15 mouse cellular contexts compared by ENCODE assay signal in the genomic region with DNA sequence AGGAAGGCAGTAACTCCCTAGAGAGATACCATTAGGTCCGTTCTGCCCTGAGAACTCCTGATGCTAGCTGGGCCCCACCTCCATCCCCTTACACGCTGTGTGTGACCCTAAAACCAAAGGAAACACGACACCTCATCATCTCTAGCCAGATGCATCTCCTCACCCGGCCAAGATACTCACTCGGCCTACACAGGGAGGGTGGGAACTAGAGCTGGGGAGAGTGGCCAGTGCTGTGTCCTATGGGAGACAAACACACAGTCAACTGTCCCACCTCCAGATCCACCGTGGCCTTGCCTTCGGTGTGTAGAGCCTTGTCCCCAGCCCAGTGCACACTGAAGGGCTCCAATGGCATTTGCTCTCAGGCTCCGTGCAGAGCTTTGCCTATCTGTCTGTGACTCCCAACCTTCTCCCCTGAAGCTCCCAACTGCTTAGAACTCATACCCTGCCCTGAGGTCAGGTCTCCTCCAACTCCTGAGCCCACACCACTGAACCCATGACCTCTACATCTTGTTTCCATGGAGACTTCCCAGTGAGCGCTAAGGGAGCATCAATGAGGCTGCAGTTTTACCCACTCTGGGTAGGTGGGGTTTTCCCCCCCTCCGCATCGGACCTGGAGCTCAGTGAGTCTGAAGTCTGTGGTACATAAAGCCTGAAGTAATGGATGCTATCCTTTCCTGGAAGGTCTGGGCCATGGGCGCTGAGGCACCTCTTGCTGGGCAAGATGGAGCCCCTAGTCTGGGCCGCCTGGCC.
"Had no signal": no experiment of that assay in that cellular context is flagged by ENCODE, and none has a peak within 500 bp of the region (broad histone marks: within the 10 kb centered on the region; RNA-seq: fewer than 3 reads in every experiment).

No protein-coding gene starts in this region.

- H3K27ac ChIP-seq: intestine, embryonic 15.5 days; layer of hippocampus, adult 2 months; limb, embryonic 10.5 days; liver, embryonic 15.5 days; lung, embryonic 15.5 days; neural tube, embryonic 12.5 days; stomach, embryonic 15.5 days had no signal

- H3K9me3 ChIP-seq: intestine, embryonic 15.5 days; limb, embryonic 10.5 days; liver, embryonic 15.5 days; lung, embryonic 15.5 days; neural tube, embryonic 12.5 days; stomach, embryonic 15.5 days had no signal

- H3K27me3 ChIP-seq: intestine, embryonic 15.5 days; lung, embryonic 15.5 days; neural tube, embryonic 12.5 days; stomach, embryonic 15.5 days had no signal

- DNase-seq: kidney, adult 8-10 months; kidney, postnatal 10 days; kidney, postnatal 4 days; midbrain, embryonic 14.5 days; right cerebral cortex, postnatal 14 days; thymus, adult 2 months; thymus, postnatal 25 days had no signal

- H3K4me2 ChIP-seq: intestine, embryonic 15.5 days; liver, embryonic 11.5 days; liver, embryonic 15.5 days; lung, embryonic 15.5 days; neural tube, embryonic 12.5 days; stomach, embryonic 15.5 days had no signal

- H3K4me3 ChIP-seq: intestine, embryonic 15.5 days; layer of hippocampus, adult 2 months; limb, embryonic 10.5 days; liver, embryonic 15.5 days; lung, embryonic 15.5 days; neural tube, embryonic 12.5 days; stomach, embryonic 15.5 days had no signal

- ATAC-seq: intestine, embryonic 15.5 days had no signal

- H3K36me3 ChIP-seq: intestine, embryonic 15.5 days; limb, embryonic 10.5 days; liver, embryonic 15.5 days; lung, embryonic 15.5 days; stomach, embryonic 15.5 days had no signal

- H3K9ac ChIP-seq: intestine, embryonic 15.5 days; liver, embryonic 15.5 days; lung, embryonic 15.5 days; neural tube, embryonic 12.5 days; stomach, embryonic 15.5 days had no signal
